Mouse (Mus musculus): ENCODE measurements at regions not wholly inside any gene's neighbourhood (a gene's known extent, or its start where the extent isn't known, plus 50 kb on each side); places are given as distances from the start of the nearest gene placed in this dataset.

DNA sequence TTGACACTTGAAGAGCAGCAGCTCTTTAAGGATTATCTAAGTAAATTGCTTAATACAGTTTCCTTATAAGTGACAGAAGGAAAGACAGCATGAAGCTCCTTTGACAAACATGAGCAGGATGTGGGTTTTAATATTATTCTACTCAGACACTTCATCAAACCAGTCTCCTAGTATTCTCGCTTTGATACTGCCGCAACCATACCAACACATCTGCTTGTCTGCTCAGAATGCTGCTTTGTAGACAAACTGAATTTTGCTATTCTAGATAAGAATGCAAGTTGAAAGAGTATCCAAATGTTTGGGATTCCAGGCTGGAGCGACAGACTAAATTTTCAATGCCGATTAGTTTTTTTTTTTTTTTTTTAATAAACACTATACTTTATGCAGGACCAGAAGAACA lies 105.7 kb upstream of the Robo2 start:
- TF ChIP-seq CTCF (IDR thresholded peaks at IDR 0.05; ENCODE audit: low read depth) (no peak), EP300 (IDR thresholded peaks at IDR 0.05; ENCODE audit: low read depth) (no peak)
